Mouse (Mus musculus) gastrocnemius, postnatal 10 days (tissue): Measurements from ENCODE around the gene Nsun7. TPM values are rescaled to one million over a fixed set of nuclear protein-coding genes. Genes with fewer than 3 reads are reported as not detected.
"Not testable (repeated sequence)": the region's sequence is repeated elsewhere in the genome, so short reads cannot be mapped to it uniquely, and the experiment has no call there.

ENCODE experiments used
- DNase-seq: peaks from one replicate; pipeline ENCODE4 v3.0.0; 2021; ENCODE audit warnings: mixed read lengths
- long read RNA-seq, 2 experiments: library from polyadenylated mRNA; stranded (forward); transcript quantifications; one replicate each; pipeline ENCODE4 v2.0.0; 2021
- total RNA-seq, 2 experiments: library from RNA; stranded (reverse); gene quantifications; 2 replicates each; pipeline ENCODE4 v1.2.3; 2021

Nsun7 gene
- under 1 TPM; 0.19 to 0.20 TPM for total RNA-seq
- long read RNA-seq, experiment 1, partial matches to known transcripts, result 0 of 1 reads
- long read RNA-seq, experiment 1, other reads (novel, unspliced or antisense), result 1 of 1 reads
- long read RNA-seq, experiment 2, result 0 reads

DNA sequence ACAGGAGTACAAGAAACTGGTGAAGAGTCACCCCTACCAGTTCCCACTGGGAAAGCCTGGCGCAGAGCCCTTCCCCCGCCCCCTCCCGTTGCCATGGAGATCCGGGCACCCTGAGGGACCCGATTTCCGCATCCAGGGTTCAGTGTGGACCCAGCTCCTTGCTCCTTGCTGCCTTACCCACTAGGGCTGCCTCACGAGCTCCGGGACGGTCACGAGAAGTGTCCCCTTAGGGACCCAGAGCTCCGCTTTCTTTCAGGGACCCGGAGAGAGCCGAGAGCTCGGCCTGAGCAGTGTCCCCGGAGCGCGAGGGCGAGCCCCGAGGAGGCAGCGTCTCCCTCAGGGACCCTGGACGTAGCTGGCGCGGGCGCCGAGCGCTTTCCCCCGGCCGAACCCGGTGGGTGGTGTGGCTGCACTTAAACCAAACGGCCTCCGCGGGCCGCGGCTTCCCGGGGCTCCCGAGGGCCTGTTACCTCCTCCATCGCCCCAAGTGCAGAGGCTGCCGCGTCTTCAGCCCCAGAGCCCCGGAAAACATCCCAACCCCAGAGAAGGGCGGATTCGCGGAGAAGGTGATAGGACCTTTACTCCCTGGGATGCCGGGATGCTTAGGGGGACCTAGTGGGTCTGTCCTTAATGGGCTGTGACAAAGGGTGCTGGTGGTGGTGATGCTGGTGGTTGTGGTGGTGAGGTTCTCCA lies at the start of gene Nsun7:
TSS of gene Nsun7 (plus strand) at position 142 of the 693 bp plus-strand sequence.
- peak; percentile 70 for DNase-seq

DNA sequence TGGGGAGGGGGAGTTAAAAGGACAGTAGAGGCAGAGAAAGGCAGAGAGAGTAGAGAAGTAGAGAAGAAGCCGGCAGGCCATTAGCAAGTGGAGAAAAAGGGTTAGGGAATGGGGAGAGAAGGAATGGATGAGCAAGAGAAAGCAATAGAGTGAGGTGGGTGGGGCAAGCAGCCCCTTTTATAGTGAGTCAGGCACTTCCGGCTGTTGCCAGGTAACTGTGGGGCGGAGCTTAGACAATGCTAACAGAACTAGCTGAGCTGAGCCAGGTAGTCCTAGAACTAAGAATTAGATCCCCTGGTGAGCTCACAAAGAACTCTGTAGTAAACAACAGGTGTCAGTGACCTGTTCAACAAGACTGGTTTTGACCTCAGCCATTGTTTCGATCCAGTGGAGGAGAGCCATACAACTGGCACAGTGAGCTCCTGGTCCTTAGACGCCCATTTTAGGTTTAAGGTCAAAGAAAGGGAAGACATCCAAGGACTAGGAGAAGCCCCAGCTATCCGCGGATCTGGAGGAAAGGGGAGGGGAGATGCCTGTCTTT lies 45.2 kb upstream of the Nsun7 start:
- no peak for DNase-seq

GRCm38 (mm10) chr5:66215569-66216277 lies 44.0 kb upstream of the Nsun7 start:
- DNase-seq, result no peak

GRCm38 (mm10) chr5:66219692-66220091 lies 40.0 kb upstream of the Nsun7 start:
- no peak for DNase-seq

- DNase-seq, result no peak
These were observed 39.1 kb upstream of the Nsun7 start for GRCm38 (mm10) chr5:66220620-66221019.

GRCm38 (mm10) chr5:66222916-66223315 lies 36.8 kb upstream of the Nsun7 start:
- DNase-seq, result no peak

GRCm38 (mm10) chr5:66226526-66226925 lies 33.2 kb upstream of the Nsun7 start:
- DNase-seq, result no peak

DNA sequence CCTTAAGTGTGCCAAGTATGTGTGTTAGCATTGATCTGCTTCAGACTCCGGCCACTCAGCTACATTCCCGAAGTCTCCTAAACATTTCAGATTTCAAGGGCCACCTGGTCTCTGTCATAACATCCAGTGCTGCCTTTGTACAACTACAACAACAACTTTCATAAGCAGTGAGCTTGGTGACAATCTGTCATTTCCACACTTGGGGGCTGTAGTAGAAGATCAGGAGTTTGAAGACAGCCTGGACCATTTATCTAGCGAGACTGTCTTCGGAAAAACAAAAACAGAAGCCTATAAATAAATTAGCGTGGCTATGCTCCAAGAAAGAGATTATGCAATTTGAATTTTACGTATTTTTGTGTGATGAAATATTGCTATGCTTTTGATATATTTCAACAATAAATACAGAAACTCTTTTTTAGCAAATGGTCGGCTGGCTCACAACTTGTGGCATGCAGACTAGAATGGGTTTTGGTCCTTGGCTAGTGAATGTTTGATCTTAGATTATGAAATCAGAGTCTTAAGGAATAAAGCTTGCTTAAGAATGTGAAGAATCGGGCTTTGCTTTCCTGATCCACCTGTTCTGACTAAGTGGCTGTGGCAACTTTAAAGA lies 27.9 kb upstream of the Nsun7 start:
- DNase-seq, result no peak

DNA sequence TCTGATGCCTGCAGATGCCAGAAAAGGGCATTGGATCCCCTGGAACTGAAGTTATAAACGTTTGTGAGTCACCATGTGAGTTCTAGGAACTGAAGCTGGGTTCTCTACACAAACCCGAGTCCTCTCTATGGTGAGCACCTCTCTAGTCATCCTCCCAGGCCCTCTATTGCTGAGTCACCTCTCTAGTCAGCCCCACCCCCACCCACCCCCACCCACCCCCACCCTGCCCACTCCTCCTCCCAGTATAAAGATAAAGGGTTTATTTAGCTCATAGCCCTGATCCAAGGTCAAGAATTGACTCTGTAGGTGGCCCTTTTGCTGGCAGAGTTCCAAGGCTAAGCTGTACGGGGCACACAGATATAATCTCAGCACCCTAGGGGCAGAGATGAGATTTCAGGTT lies 27.2 kb upstream of the Nsun7 start:
- DNase-seq, result no peak

- DNase-seq, result no peak
These were observed 17.8 kb upstream of the Nsun7 start for GRCm38 (mm10) chr5:66241894-66242293.

DNA sequence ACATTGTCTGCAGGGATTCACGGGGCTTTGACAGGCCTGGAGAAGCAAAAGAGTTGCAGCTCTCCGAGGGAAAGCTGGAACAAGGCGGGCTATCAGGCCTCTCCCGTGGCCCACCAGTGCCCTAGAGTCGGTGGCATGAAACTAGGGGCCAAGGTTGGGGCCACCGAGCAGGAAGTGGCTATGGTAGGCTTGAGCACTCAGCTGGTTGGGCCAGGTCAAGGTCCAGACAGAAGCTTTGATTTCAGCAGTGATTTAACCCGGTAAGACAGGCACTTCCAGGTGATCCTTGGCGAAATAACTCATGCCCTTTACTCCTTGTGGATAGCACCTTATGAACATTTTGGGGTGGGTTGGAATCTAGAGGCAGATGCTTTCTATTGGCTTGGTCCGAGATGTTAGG lies 16.2 kb upstream of the Nsun7 start:
- no peak for DNase-seq

DNA sequence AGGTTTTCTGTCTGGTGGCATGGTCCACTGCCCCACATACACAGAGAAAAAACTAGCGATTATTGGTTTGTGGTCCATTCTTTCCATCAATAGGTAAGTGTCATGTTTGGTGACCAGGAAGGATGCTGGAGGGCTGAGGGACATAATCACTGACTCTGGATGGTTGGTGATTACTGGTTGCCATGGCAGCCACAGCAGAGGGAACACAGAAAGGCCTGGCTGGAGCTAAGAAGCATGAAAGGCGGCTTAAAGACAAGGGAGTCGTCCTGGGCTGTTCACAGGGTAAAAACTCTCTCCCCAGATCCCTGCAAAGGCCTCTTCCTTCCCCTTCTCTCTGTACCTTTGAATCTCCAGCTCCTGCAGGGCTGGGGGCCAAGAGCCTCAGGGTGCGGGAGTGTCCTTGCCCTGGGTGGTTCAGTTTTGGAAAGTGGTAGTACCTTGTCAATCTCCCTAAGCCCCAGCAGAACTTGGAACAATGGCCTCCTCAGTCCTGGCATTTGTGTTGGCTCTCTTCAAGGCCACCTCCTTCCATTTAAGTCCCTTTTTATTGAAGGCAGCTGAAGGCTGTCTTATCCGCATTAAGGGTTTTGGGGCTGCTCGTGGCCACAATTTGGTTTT lies 15.5 kb upstream of the Nsun7 start:
- no peak for DNase-seq

- no peak for DNase-seq
These were observed 13.7 kb upstream of the Nsun7 start for GRCm38 (mm10) chr5:66245958-66246497.

GRCm38 (mm10) chr5:66253219-66253618 lies 6.5 kb upstream of the Nsun7 start:
- no peak for DNase-seq

DNA sequence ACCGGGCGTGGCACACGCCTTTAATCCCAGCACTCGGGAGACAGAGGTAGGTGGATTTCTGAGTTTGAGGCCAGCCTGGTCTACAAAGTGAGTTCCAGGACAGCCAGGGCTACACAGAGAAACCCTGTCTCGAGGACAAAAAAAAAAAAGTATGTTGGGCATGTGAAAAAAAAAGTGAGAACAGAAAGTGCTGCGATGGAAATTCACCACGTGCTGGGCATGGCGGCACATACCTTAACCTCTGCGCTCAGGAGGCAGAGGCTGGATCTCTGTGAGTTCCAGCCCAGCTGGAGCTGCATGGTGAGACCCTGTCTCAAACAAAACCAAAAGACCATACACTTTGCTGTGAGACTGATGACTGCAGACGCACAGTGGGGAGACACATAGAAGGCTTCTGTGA lies 4.7 kb upstream of the Nsun7 start:
- DNase-seq, result no peak

- DNase-seq, result no peak
These were observed 697 bp upstream of the Nsun7 start for GRCm38 (mm10) chr5:66259000-66259399.

- not testable (repeated sequence) for DNase-seq
These were observed 304 bp upstream of the Nsun7 start for GRCm38 (mm10) chr5:66259431-66259755.

DNA sequence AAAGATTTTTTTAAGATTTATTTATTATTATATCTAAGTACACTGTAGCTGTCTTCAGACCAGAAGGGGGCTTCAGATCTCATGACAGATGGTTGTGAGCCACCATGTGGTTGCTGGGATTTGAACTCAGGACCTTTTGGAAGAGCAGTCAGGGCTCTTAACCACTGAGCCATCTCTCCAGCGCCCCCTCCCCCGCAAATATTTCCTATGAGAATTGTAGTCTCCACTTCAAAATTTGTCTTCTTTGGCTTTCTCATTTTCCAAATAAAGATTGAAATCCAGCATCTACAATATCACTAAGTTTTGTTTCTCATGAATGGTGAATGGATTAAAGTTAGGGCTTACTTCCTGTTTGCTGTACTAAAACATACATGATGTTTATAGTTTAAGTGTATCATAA lies 2.8 kb downstream of the Nsun7 start:
- DNase-seq, result no peak

GRCm38 (mm10) chr5:66263398-66263797 lies 3.7 kb downstream of the Nsun7 start:
- DNase-seq, result peak; percentile 34

DNA sequence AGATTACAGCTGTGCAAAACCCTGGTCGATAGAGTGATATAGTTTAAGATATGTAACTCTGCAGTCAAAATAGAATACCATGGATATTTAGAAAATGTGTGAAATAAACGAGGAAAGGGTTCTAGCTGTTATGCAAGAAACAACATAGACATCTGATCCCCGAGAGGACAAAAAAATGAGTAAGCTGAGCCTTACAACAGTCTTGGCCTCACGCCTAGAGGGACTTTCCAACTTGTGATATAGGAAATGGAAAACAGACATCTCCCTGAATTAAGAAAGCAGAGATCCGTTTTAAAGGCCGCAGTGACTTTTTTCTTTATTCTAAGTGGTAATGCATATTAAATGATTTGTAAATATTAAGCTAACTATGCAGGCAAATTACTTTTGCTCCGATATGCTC lies 9.9 kb downstream of the Nsun7 start:
- peak; percentile 31 for DNase-seq

- DNase-seq, result no peak
These were observed 11.4 kb downstream of the Nsun7 start for GRCm38 (mm10) chr5:66271141-66271540.

GRCm38 (mm10) chr5:66274417-66274816 lies 14.7 kb downstream of the Nsun7 start:
- no peak for DNase-seq
